In genomic region chr3:152229271-152229670, GRCm38 (mm10) we compare ENCODE assay signal across 24 mouse cellular contexts. TPM values are rescaled to one million over a fixed set of nuclear protein-coding genes. Genes with fewer than 3 reads are reported as not detected.
"Had no signal": no experiment of that assay in that cellular context is flagged by ENCODE, and none has a peak within 500 bp of the region (broad histone marks: within the 10 kb centered on the region; RNA-seq: fewer than 3 reads in every experiment).

No protein-coding gene starts in this region.

- H3K27ac ChIP-seq: gastrocnemius, adult 2 months; heart, embryonic 13.5 days; heart, embryonic 15.5 days; hindbrain, embryonic 13.5 days; hindbrain, embryonic 15.5 days; hindbrain, postnatal 0 days; limb, embryonic 10.5 days; limb, embryonic 12.5 days; liver, embryonic 13.5 days; liver, embryonic 15.5 days had no signal

- H3K4me3 ChIP-seq: gastrocnemius, adult 2 months; heart, embryonic 13.5 days; heart, embryonic 15.5 days; hindbrain, embryonic 13.5 days; hindbrain, embryonic 15.5 days; limb, embryonic 10.5 days; limb, embryonic 12.5 days; liver, embryonic 13.5 days; liver, embryonic 15.5 days had no signal

- H3K4me2 ChIP-seq: heart, embryonic 11.5 days; heart, embryonic 13.5 days; heart, embryonic 15.5 days; hindbrain, embryonic 13.5 days; hindbrain, embryonic 15.5 days; limb, embryonic 12.5 days; liver, embryonic 13.5 days; liver, embryonic 15.5 days had no signal

- H3K9me3 ChIP-seq: heart, embryonic 15.5 days; hindbrain, embryonic 13.5 days; hindbrain, embryonic 15.5 days; limb, embryonic 10.5 days; limb, embryonic 12.5 days; liver, embryonic 13.5 days; liver, embryonic 15.5 days had no signal

- H3K27me3 ChIP-seq: heart, embryonic 13.5 days; heart, embryonic 15.5 days; hindbrain, embryonic 13.5 days; hindbrain, embryonic 15.5 days; limb, embryonic 12.5 days; liver, embryonic 13.5 days; liver, embryonic 15.5 days had no signal

- H3K9ac ChIP-seq: heart, embryonic 13.5 days; heart, embryonic 15.5 days; hindbrain, embryonic 13.5 days; hindbrain, embryonic 15.5 days; limb, embryonic 12.5 days; liver, embryonic 13.5 days; liver, embryonic 15.5 days; liver, postnatal 0 days had no signal

- ATAC-seq: hindbrain, postnatal 0 days; intestine, embryonic 16.5 days; liver, postnatal 0 days had no signal

- DNase-seq: gastrocnemius, adult 2 months; gastrocnemius, postnatal 10 days; gastrocnemius, postnatal 25 days; heart, adult 18-20 months; heart, postnatal 14 days; heart, postnatal 36 days; kidney, adult 18-20 months; kidney, postnatal 14 days; layer of hippocampus, adult 9-11 months; layer of hippocampus, postnatal 36 days; liver; liver, embryonic 13.5 days; liver, postnatal 0 days had no signal

- H3K4me1 ChIP-seq: hindbrain, embryonic 13.5 days; hindbrain, embryonic 15.5 days; limb, embryonic 10.5 days; limb, embryonic 12.5 days had no signal

RNA-seq across cellular contexts. Expression of gene Nexn, which starts 36.9 kb away (rescaled TPM):
- total RNA-seq: granulocyte monocyte progenitor cell, adult 5-6 weeks had no signal
